Mouse (Mus musculus): ENCODE data around the gene Nat8. TPM values are rescaled to one million over a fixed set of nuclear protein-coding genes. Genes with fewer than 3 reads are reported as not detected.

Nat8 gene
- total RNA-seq (2023) = not detected in 4 replicates

DNA sequence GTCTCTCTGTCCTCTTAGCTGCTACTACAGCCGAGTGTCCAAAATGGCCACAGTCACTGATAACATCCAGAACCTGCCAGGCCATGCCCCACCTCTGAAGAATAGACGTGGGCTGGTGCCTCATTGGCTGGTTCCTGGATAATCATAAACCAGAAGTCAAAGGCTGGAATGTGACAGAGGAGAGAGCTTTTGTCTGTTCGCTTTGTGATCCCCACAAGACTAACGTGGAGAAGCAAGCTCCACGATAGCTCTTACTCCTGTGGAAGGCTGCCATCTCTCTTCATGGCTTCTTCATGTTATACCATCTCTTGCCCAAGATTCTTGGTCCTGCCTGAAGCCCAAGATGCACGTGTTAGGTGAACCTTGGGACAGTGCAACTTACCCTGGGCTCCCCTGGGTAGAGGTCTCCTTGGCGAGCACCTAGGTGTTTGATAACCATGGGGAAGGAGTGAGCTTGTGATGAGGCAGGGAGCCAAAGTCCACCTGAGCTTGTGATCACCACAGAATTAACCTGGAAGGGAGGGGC is at the start of gene Nat8:
Nat8 (minus strand) TSS at position 287 of the 526 bp plus-strand sequence.

DNA sequence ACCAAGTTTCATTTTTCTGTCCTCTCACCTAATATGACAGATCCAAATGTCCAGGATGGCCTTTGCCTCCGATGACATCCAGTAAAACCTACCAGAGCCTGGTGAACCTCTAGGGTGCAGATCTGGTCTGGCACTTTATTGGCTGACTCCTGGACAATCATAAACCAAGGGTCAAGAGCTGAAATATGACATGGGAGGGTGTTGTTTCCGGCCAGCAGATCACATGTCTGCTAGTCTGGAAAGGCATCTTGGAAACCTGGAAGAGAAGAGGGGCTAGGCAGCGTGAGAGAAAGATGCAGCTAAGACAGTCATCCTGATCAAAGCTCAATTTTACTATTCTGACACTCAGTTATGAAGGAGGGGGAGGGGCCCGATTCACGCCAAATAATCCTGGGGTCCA is 37.1 kb upstream of the Nat8 start, which contains the start of gene Nat8f2:
Nat8f2 (minus strand) TSS at position 153 of the 400 bp plus-strand sequence.

DNA sequence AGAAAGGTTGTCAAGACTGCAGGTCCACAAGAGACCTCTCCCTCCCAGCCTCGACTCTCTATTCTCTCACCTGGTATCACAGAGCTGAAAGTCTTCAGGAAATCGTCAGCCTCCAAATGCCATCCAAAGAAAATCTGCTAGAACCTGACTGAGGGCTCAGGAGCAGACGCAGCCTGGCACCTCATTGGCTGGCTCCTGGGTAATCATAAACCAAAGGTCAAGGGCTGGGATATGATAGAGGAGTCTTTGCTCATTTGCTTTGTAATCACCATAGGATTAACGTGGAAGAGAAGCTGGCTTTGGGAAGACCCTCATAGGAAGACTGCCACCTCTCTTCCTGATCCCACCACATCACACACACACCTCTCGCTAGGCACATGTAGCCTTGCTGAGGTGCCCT is 11.0 kb downstream of the Nat8 start, which contains the start of the genes Nat8f6 and Nat8f5:
Nat8f6 (minus strand) TSS at position 118 of the 400 bp plus-strand sequence.
Nat8f5 (minus strand) TSS at position 136 of the 400 bp plus-strand sequence.

Other genes with a start within 250 kb of the Nat8 start
- 4.4 to 5.7 TPM (median 5.1 TPM) in 4 replicates for gene Alms1, start 244.6 kb downstream of the Nat8 start, total RNA-seq (2023)
- gene Nat8f7, start 118.9 kb downstream of the Nat8 start, total RNA-seq (2023) = not detected in 4 replicates
- not detected in 4 replicates for gene Nat8f3, start 66.3 kb downstream of the Nat8 start, total RNA-seq (2023)
- not detected in 4 replicates for gene Nat8f6, start 11.1 kb downstream of the Nat8 start, total RNA-seq (2023)
- not detected in 4 replicates for gene Nat8f5, start 11.1 kb downstream of the Nat8 start, total RNA-seq (2023)
- 0.24 to 0.34 TPM (median 0.30 TPM) in 3 of 4 replicates, not detected in the other for gene Nat8f2, start 37.1 kb upstream of the Nat8 start, total RNA-seq (2023)
- 2.0 to 2.8 TPM (median 2.2 TPM) in 4 replicates for gene Nat8f4, start 72.8 kb upstream of the Nat8 start, total RNA-seq (2023)
- gene Tprkb, start 79.8 kb upstream of the Nat8 start, total RNA-seq (2023) = 13.9 to 18.7 TPM (median 16.2 TPM) in 4 replicates
- gene Nat8f1, start 83.6 kb upstream of the Nat8 start, total RNA-seq (2023) = 1.9 to 8.2 TPM (median 3.6 TPM) in 4 replicates
- gene Dusp11, start 129.6 kb upstream of the Nat8 start, total RNA-seq (2023) = 202 to 230 TPM (median 213 TPM) in 4 replicates
- gene Figla, start 184.1 kb upstream of the Nat8 start, total RNA-seq (2023) = not detected in 4 replicates
- gene Add2, start 196.6 kb upstream of the Nat8 start, total RNA-seq (2023) = not detected in 4 replicates

Measured in B cell, adult 62 days (primary cell).